Mouse (Mus musculus): ENCODE results near the gene Bmp8b. TPM values are rescaled to one million over a fixed set of nuclear protein-coding genes. Genes with fewer than 3 reads are reported as not detected.
"Not testable (repeated sequence)": the region's sequence is repeated elsewhere in the genome, so short reads cannot be mapped to it uniquely, and the experiment has no call there.

Bmp8b gene
- polyA plus RNA-seq, 1 experiment, result not detected

DNA sequence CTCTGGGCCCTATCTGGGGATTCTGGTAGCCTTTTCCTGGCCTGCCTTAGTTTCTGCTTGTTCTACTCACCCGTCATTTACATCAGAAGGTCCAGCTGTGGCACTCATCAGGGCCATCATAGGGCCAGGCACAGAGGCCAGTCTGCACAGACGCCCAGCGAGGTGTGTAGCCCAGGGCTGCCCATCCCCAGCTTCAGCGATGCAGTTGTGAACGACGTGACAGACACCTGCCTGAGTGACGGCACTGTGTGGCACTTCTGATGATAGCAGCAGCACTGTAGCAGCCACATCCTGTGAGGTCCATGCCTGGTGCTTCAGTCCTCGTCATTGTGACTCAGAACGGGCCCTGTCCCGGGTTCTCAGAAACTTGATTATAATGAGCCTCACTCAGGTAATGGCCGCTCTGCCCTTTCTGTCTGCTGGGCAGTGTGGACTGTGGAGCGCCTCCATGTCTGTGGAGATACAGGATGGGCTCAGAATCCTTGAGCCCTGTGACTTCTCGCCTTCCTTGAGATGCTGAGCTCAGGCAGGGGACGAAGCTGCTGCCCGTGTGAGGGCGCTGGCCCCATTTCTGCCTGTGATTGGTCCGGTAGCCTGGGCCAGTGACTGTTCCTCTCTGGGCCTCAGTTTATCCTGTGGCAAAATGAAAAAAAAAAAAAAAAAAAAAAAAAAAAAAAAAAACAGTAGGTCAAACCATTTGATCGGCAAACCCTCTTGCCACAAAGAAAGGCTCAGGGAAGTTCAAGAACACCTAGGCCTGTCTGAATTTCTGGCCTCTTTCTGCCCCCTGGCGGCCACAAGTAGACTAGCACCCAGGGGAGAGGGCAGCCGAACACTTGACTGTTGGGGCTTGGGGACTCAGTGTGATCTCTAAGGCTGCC lies 22.4 kb upstream of the Bmp8b start:
- H3K4me1 ChIP-seq, result peaks cover 5% of the 10 kb centered on the region; the same call in 1 of the 2 replicates
- H3K4me3 ChIP-seq (replicated peaks), result no peak overlapping the region
- H3K36me3 ChIP-seq (replicated peaks; ENCODE audit: low read length), result no peaks in the 10 kb centered on the region
- peaks cover 12% of the 10 kb centered on the region for H3K9me3 ChIP-seq
- H3K27me3 ChIP-seq (replicated peaks), result peaks cover 45% of the 10 kb centered on the region
- no peak for TF ChIP-seq FLI1 (IDR thresholded peaks at IDR 0.05; ENCODE audit: low read length)
- no peak for TF ChIP-seq GATA1 (IDR thresholded peaks at IDR 0.05; ENCODE audit: borderline replicate concordance, low read length)

DNA sequence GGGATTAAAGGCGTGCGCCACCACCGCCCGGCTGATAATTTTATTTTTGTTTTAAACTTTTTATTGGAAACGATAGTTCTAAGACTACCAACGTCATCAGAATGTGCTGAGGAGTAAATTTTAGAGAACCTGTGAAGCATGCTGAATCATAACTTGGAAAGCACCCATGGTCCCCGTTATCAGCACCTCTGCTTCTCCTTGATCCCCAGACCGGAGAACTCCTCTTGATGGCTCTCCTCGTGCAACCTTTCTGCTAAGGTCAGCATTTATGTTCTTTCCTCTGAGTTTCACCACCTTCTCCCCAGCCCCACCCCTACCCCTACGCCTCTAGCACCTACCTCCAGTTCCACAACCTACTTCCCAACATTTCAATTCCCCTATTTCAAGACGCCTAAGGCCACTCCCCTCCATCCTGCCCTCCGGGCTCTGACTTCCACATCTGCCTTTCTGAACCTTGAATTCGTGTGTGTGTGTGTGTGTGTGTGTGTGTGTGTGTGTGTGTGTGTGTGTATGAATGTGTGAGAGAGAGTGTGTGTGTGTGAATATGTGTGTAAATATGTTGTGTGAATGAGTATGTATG lies 21.6 kb upstream of the Bmp8b start:
- no peaks in the 10 kb centered on the region for H3K36me3 ChIP-seq (replicated peaks; ENCODE audit: low read length)
- peaks cover 43% of the 10 kb centered on the region for H3K27me3 ChIP-seq (replicated peaks)
- H3K9me3 ChIP-seq, result peaks cover 12% of the 10 kb centered on the region
- no peak overlapping the region for H3K4me3 ChIP-seq (replicated peaks)
- H3K4me1 ChIP-seq, result peaks cover 5% of the 10 kb centered on the region; the same call in 1 of the 2 replicates
- TF ChIP-seq FLI1 (IDR thresholded peaks at IDR 0.05; ENCODE audit: low read length) (no peak), GATA1 (IDR thresholded peaks at IDR 0.05; ENCODE audit: borderline replicate concordance, low read length) (no peak)

DNA sequence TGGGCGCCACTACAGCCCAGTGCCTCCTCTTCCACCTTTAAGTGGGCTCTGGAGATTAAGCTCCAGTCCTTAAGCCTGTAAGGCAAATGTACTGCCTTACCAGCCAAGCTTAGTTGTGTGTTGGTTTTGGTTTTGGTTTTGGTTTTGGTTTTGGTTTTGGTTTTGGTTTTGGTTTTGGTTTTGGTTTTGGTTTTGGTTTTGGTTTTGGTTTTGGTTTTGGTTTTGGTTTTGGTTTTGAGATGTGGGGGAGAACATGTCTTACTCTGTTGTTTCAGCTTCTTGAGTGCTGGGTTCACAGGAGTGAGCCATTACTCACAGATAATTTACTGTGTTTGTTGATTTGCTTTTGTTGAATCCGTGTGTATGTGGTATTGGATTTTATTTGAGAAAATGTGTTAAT lies 19.7 kb upstream of the Bmp8b start:
- H3K4me1 ChIP-seq, result peaks cover 5% of the 10 kb centered on the region; the same call in 1 of the 2 replicates

DNA sequence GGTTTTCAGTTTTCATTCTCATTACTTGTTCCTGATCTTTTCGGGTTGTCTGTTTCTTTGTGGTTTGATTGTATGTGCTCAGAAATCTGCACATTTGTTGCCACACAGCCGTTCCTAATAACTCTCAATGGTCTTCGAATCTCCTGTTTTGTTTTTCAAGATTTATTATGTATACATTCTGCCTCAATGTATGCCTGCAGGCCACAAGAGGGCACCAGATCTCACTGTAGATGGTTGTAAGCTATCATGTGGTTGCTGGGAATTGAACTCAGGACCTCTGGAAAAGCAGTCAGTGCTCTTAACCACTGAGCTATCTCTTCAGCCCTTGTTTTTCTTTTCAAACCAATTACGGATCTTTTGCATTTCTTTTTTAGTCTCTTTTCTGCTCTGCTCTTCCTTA lies 18.6 kb upstream of the Bmp8b start:
- TF ChIP-seq GATA1 (IDR thresholded peaks at IDR 0.05; ENCODE audit: borderline replicate concordance, low read length) (no peak), FLI1 (IDR thresholded peaks at IDR 0.05; ENCODE audit: low read length) (no peak)
- Histone ChIP-seq H3K9me3 (peaks cover 12% of the 10 kb centered on the region), H3K27me3 (replicated peaks) (peaks cover 25% of the 10 kb centered on the region), H3K4me1 (peaks cover 5% of the 10 kb centered on the region; the same call in 1 of the 2 replicates), H3K36me3 (replicated peaks; ENCODE audit: low read length) (no peaks in the 10 kb centered on the region), H3K4me3 (replicated peaks) (no peak overlapping the region)

More for the DNA sequence above, 19.7 kb upstream of the Bmp8b start:
- H3K36me3 ChIP-seq (replicated peaks; ENCODE audit: low read length), result no peaks in the 10 kb centered on the region
- no peak for TF ChIP-seq FLI1 (IDR thresholded peaks at IDR 0.05; ENCODE audit: low read length)
- TF ChIP-seq GATA1 (IDR thresholded peaks at IDR 0.05; ENCODE audit: borderline replicate concordance, low read length), result no peak
- no peak overlapping the region for H3K4me3 ChIP-seq (replicated peaks)
- peaks cover 12% of the 10 kb centered on the region for H3K9me3 ChIP-seq
- peaks cover 34% of the 10 kb centered on the region for H3K27me3 ChIP-seq (replicated peaks)

DNA sequence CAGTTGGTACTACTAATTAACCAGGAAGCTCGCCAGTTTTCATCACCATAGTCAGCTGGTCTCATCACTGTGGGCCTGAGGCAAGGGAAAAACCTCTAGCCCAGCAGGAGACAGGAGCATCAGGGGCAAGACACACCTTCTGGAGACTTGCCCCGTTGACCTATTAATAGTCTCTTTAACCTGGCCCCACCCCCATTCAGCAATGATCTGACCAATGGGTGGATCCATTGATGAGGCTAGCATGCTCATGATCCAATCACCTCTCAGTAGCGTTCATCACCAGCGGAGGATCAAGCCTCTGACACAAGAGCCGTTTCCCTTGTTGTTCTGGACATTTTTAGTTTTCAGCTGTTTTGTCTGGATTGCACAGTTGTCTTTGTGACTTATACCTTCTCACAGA lies 12.3 kb upstream of the Bmp8b start:
- Histone ChIP-seq H3K27me3 (replicated peaks) (peaks cover 27% of the 10 kb centered on the region), H3K9me3 (peaks cover 3% of the 10 kb centered on the region; the same call in 1 of the 2 replicates)
- TF ChIP-seq GATA1 (IDR thresholded peaks at IDR 0.05; ENCODE audit: borderline replicate concordance, low read length), result no peak
- TF ChIP-seq FLI1 (IDR thresholded peaks at IDR 0.05; ENCODE audit: low read length), result no peak

DNA sequence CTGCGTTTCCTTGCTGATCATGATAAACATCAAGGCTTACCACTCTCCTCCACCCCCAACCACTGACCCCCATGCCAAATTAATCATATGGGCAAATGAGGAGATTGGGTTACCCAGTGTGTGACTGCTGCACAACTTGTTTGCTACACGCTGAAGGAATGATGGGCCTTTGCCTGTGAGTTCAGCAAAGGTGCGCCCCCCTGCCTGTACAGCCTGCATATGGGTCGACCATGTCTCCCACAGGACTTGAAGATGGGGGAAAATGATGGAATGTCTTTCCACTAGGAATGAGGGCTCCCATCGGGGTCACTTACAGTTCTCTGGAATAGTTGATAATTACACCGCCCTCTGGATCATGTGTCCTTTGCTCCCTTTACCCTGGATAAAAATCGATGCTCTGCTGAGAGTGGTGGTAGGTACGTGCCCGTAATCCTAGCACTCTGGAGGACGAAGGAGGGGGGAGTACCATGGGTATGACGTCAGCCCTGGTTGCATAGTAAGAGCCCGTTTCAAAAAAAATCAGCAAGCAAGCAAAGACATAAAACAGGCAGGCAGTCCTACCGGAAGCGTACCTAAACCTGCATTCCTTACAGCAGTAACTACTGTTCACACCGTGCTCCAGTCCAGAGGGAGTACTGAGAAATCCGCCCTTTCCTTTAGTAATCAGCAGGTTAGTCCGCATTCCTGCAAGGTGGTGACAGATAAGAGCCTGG lies 11.7 kb upstream of the Bmp8b start:
- TF ChIP-seq FLI1 (IDR thresholded peaks at IDR 0.05; ENCODE audit: low read length) (no peak), GATA1 (IDR thresholded peaks at IDR 0.05; ENCODE audit: borderline replicate concordance, low read length) (no peak)
- H3K4me3 ChIP-seq (replicated peaks), result no peak overlapping the region
- H3K36me3 ChIP-seq (replicated peaks; ENCODE audit: low read length), result no peaks in the 10 kb centered on the region
- no peaks in the 10 kb centered on the region for H3K4me1 ChIP-seq
- peaks cover 3% of the 10 kb centered on the region; the same call in 1 of the 2 replicates for H3K9me3 ChIP-seq
- peaks cover 30% of the 10 kb centered on the region for H3K27me3 ChIP-seq (replicated peaks)

More for the DNA sequence above, 12.3 kb upstream of the Bmp8b start:
- no peaks in the 10 kb centered on the region for H3K36me3 ChIP-seq (replicated peaks; ENCODE audit: low read length)
- no peak overlapping the region for H3K4me3 ChIP-seq (replicated peaks)
- no peaks in the 10 kb centered on the region for H3K4me1 ChIP-seq

DNA sequence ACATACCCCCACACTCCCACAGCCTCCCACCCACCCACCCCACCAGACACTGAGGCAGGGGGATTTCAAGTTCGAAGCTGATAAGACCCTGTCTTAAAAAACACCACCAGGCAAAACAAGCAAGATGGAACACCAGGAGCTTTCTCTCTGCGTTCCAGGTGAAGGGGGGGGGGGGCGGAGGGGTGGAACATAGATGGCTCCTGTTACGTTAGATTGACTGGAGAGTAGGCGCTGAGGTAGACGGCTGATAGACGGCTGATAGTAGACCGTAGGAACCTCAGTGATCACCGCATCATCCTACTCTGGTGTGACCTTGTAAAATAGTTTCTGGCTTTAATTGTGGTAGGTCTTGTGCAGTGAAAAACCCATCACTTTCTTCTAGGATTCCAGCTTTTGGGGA lies 11.1 kb upstream of the Bmp8b start:
- Histone ChIP-seq H3K4me3 (replicated peaks) (no peak overlapping the region), H3K9me3 (peaks cover 3% of the 10 kb centered on the region; the same call in 1 of the 2 replicates), H3K27me3 (replicated peaks) (peaks cover 29% of the 10 kb centered on the region), H3K36me3 (replicated peaks; ENCODE audit: low read length) (no peaks in the 10 kb centered on the region), H3K4me1 (no peaks in the 10 kb centered on the region)
- TF ChIP-seq GATA1 (IDR thresholded peaks at IDR 0.05; ENCODE audit: borderline replicate concordance, low read length), result no peak
- no peak for TF ChIP-seq FLI1 (IDR thresholded peaks at IDR 0.05; ENCODE audit: low read length)

DNA sequence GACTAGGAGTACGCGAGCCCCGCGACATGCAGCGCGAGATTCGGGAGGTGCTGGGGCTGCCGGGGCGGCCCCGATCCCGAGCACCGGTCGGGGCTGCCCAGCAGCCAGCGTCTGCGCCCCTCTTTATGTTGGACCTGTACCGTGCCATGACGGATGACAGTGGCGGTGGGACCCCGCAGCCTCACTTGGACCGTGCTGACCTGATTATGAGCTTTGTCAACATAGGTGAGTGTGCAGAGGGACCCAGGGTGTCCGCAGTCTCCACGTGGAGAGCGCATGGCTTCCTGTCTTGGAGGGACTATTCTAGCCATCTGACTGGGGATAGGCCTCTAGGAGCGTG lies 456 bp downstream of the Bmp8b start:
- peaks cover 65% of the 10 kb centered on the region for H3K27me3 ChIP-seq (replicated peaks)
- TF ChIP-seq FLI1 (IDR thresholded peaks at IDR 0.05; ENCODE audit: low read length) (no peak), GATA1 (IDR thresholded peaks at IDR 0.05; ENCODE audit: borderline replicate concordance, low read length) (no peak)
- peaks cover 13% of the 10 kb centered on the region for H3K9me3 ChIP-seq
- peak overlapping the region; percentile 38 for H3K4me3 ChIP-seq (replicated peaks)
- H3K4me1 ChIP-seq, result peaks cover 15% of the 10 kb centered on the region
- H3K36me3 ChIP-seq (replicated peaks; ENCODE audit: low read length), result no peaks in the 10 kb centered on the region

DNA sequence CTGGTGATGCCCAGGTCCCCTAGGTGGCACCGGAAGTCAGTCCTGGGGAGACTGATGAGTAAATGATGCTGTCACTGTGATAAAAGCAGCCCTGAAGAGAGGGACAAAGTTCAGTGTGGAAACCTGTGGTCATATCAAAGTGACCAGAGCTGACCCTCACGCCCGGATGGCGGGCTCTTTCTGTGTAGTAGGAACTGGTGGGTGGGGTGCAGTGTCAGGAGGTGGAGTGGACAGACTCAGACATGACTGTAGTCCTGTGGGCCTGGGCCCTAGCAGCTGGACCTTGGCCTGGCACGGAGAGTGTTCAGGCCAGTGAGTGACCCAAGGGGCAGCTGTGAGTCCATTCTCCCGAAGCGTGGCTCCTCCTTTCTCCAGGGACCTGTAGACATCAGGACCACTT lies 964 bp downstream of the Bmp8b start:
- H3K4me3 ChIP-seq (replicated peaks), result not testable (repeated sequence)
- Histone ChIP-seq H3K27me3 (replicated peaks) (peaks cover 66% of the 10 kb centered on the region), H3K4me1 (peaks cover 15% of the 10 kb centered on the region)

DNA sequence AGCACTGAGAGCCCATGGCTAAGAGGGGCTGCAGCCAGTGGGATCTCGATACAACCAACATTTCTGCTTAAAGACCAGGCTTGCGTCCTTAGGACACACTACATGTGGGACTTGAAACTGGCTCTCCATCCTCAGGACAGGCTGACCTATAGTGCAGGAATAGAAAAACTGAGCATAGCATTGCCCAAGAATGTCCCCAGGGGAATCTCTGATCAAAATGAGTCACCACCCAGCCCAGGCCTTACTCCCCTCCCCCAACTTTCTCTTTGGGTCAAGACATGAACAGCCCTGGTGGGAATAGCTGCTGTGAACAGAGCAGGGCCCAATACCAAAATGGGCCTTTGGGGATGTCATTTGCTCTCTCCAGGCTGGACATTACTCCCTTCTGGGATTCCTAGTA lies 1.9 kb downstream of the Bmp8b start:
- no peaks in the 10 kb centered on the region for H3K36me3 ChIP-seq (replicated peaks; ENCODE audit: low read length)
- H3K4me1 ChIP-seq, result peaks cover 16% of the 10 kb centered on the region
- H3K9me3 ChIP-seq, result peaks cover 13% of the 10 kb centered on the region
- TF ChIP-seq GATA1 (IDR thresholded peaks at IDR 0.05; ENCODE audit: borderline replicate concordance, low read length) (no peak), FLI1 (IDR thresholded peaks at IDR 0.05; ENCODE audit: low read length) (no peak)
- H3K27me3 ChIP-seq (replicated peaks), result peaks cover 67% of the 10 kb centered on the region
- no peak overlapping the region for H3K4me3 ChIP-seq (replicated peaks)

More for the DNA sequence above, 964 bp downstream of the Bmp8b start:
- H3K9me3 ChIP-seq, result peaks cover 13% of the 10 kb centered on the region
- not testable (repeated sequence) for H3K36me3 ChIP-seq (replicated peaks; ENCODE audit: low read length)
